Mouse (Mus musculus) adrenal gland, adult 2 months (tissue): ENCODE data around the gene Timm17a. TPM values are rescaled to one million over a fixed set of nuclear protein-coding genes. Genes with fewer than 3 reads are reported as not detected.

Source experiments
- DNase-seq: peaks from one replicate; pipeline ENCODE4 v3.0.0; 2021
- polyA plus RNA-seq: library from polyadenylated mRNA; depleted of rRNA; stranded (reverse); fragments of >200 nt; gene quantifications from 2 replicates; pipeline ENCODE4 v1.2.3, GENCODE M21; 2012; rRNA removed
- total RNA-seq, 2 experiments: library from RNA; stranded (reverse); gene quantifications; 2 replicates each; pipeline ENCODE4 v1.2.3; 2021

The Timm17a gene
- total and polyA plus RNA-seq, 3 experiments: 54.2 to 237 (median 174) TPM

DNA sequence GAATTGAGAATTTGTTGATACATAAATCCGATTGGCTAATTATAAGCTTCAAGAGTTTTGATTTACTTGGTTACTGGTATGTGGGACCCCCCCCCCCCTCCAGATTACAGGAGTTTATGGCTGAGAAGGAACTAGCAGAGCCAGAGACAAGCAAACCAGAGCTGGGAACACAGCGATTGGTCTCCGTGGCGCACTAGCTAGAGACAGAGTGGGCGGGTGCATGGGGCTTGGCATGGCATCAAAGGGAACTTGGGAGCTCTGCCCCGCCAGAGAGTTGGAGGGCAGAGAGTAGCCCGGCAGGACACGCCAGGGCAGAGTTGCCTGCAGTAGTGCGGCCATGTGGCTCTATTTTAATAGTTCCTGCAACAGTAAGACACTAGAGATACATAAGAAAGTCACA lies 32.9 kb downstream of the Timm17a start:
- DNase-seq: peak; percentile 91

- no peak for DNase-seq
These were observed 42.2 kb downstream of the Timm17a start for GRCm38 (mm10) chr1:135271371-135271770.

DNA sequence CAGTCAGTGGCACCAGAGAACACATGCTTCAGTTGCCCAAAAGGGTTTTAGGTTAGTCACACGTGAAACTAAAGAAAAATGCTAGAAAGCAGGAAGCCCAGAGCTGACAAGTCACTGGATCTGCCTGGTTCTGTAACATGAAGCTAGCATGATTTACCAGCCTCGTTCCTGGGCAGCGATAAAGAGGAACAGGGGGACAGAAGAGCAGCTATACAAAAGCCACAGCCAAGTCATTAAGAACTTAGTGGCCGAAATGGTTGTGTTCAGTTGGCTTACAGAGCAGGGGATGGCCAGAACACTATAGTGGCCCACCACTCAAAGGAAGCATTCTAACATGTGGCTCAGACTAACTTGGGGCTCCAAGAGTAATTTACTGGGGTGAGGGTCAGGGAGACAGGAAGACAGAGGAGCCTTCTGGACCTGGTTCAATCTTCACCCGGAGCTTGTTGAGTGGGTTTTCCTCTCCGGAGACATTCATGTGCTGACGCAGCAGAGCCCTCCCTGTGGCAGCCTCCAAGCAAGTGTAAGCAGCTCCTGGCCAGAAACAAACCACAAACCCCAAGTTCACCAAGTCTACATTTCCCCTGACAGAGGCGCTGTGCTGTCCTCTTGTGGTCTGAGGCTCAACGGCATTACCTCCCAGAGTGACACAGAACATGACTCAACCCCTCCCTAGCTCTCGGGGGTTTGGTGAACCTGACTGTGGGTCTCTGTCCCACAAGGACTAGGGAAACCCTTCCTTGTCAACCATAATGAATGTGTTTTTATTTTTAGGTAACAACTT lies 45.7 kb downstream of the Timm17a start:
- no peak for DNase-seq

- DNase-seq: peak; percentile 67
These were observed 47.7 kb downstream of the Timm17a start for GRCm38 (mm10) chr1:135265834-135266233.

DNA sequence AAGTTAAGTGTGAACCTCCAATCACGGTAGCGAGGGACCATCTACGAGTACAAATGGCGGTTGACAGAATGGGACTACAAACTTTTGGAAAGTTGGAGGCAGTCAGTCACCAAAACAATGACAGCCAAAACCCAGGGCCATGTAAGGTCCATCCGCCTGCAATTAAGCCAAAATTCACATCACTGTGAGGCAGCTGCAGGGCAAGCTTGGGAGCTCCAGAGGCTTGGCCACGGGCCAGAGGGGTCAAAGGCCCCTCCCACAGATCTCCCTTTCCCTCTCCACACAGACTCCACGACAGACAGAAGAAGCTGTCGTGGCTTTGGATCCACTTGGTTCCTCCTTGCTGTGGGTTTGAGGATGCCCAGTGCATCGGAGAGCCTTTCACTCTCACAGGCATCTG lies 50.3 kb downstream of the Timm17a start:
- no peak for DNase-seq

- no peak for DNase-seq
These were observed 51.2 kb downstream of the Timm17a start for GRCm38 (mm10) chr1:135262329-135262728.

DNA sequence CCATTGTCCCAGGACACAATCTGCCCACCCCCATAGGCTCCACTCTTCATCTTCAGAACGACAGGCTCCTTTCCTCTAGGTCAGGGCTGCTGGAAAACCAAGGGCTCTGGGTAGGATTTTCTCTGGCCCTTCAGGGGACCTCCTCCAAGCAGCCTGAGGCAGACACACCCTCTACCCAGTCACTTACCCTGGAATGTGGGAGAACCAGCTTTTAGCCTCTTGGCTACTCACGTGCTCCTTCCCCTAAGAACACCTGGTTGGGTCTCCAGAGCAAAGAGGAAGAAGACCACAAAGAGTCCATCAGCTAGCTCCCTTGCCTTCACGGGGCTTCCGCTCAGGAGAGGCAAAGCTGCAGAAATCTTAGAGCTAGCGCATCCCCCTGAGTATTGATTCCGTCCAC lies 52.6 kb downstream of the Timm17a start:
- no peak for DNase-seq

DNA sequence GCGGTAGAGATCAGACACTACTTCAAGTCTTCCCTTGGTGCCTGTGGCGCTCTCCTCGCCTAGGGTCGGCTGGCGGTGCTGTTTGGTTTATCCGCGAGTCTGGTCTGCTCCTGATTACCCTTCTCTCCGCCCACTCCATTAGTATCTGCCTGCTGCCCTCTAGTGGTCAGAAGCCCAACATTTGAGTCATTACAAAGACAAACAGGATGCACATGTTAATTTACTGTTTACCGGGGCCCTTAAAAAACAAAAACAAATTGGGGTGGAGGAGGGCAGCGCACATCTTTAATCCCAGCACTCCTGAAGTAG lies 54.5 kb downstream of the Timm17a start:
- peak; percentile 79 for DNase-seq

DNA sequence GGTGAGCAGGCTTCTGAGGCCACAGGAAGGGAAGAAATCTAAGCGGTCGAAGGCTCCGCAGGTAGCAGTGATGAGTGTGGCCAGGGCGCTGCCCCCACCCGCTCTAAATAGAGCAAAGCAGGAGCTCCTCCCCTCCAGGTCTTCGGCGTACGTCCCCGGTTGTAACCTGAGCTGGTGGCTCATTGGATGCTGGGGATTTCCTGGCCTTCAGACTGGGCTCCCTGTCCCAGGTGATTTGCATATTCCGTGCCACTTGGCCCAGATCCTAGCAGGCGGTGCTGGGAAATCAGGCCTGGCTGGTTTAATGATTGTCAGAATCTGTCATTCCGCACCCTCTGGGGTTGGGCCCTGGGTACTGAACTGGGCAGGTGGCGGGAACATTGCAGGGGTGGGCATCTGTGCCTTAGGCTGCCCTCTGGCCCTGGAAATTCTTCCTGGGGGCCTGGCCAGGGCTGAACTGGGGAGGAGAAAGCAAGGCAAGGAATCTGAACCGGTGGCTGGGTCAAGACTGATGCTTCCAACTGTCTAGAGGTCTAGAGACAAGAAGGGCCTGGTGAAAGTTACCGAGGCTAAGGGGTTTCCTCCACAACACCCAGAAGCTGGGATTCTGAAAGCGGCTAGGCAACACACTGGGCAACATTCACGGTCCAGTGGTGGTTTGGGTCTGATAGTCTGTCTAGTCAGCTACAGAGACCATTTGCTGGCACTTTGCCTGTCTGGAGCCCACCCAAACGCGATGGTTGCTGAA lies 55.0 kb downstream of the Timm17a start, which contains the start of gene Elf3:
Elf3 (minus strand) TSS at position 189 of the 748 bp plus-strand sequence.
- peak; percentile 52 for DNase-seq

DNA sequence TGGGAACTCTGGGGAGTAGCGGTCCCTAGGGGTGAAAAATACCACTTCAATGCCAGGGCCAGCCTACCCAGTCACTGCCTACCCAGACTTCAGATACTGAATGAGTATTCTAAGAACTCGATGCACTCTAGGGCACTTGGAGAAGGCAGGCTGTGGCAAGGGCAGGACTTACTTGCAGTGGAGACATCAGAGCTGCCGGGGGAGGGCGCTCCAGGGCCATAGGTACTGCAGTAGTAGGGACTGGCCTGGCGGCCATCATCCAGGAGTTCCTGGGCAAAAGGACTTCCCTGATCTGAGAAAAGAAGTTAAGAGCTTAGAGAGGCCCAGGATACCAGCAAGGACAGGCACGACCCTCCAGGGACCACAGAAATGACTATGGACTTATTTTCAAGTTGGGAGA lies 57.3 kb downstream of the Timm17a start:
- no peak for DNase-seq

DNA sequence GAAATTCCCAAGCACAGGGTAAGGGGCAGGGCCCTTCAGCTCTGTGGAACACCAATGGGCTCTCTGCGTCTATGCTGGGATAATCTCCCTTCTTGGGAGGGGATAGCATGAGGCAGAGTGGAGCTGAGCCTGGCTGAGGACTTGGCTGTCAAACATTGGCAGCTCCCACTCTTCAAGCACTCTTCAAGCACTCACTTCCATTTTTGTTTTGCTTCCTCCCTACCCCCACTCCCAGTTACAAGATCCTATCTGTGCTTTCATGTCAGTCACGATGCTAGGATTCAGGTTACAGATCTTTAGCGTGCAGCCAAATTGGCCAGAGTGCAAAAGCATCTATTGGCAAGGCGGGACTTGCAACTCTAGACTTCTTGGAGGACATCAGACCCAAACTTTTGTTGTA lies 60.7 kb downstream of the Timm17a start:
- no peak for DNase-seq

DNA sequence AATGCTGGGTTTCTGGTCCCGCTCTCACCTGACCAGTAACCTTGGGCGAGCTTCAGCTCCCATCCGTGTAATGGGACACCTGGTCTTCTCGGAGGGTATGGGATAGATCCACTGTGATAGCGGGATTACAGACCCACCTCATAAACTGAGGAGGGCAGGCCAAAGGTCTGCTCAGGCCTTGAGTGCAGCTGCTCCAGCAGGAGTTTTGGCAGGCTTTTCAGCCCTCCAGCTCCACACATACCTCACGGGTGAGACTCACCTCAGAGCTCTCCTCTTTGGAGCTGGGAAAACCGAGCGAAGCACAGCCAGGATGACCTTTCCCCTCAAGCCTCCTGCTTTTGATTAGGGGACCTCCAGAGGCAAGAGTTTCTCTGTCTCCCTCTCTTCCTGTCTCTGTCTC lies 62.2 kb downstream of the Timm17a start:
- DNase-seq: no peak

GRCm38 (mm10) chr1:135250706-135251105 lies 62.9 kb downstream of the Timm17a start:
- DNase-seq: no peak

DNA sequence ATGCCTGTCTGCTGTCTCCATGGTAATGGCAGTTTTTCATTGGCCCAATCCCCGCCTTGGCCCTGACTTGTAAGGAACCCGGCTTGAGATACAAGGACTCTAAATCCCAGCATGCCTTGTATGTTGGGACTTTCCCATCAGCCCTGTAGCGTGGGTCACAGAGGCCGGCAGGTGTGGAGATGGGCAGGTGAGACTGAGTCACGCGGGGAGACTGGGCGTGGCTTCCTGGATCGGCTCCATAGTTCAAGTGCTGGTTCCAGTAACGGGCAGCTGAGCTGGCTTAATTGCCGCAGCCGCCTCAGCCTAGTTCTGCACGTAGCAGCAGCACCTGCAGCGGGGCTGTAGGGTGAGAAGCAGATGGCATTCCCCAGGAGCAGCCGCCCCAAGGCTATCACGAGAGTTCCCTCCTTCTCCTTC lies 65.1 kb downstream of the Timm17a start:
- peak; percentile 23 for DNase-seq

Other genes starting within 250 kb of the Timm17a start
- gene Lgr6, start 208.5 kb downstream of the Timm17a start, total RNA-seq: 1 to 10 TPM; 2.0 to 3.6 TPM
- 1.1 and 1.8 TPM in 2 replicates for gene Lgr6, start 208.5 kb downstream of the Timm17a start, polyA plus RNA-seq
- gene Ptpn7, start 181.1 kb downstream of the Timm17a start, total RNA-seq: 1 to 10 TPM; 1.6 to 1.8 TPM
- 2.6 and 2.7 TPM in 2 replicates for gene Ptpn7, start 181.1 kb downstream of the Timm17a start, polyA plus RNA-seq
- gene Arl8a, start 167.0 kb downstream of the Timm17a start, total RNA-seq: 10 to 100 TPM; 59.4 to 62.2 TPM
- 41.5 and 43.2 TPM in 2 replicates for gene Arl8a, start 167.0 kb downstream of the Timm17a start, polyA plus RNA-seq
- gene Gpr37l1, start 146.1 kb downstream of the Timm17a start, total RNA-seq: 1 to 10 TPM in 1 of 2 experiments, under 1 TPM in 1; 0.61 to 2.2 TPM
- 2.3 and 3.0 TPM in 2 replicates for gene Gpr37l1, start 146.1 kb downstream of the Timm17a start, polyA plus RNA-seq
- gene Elf3, start 55.2 kb downstream of the Timm17a start, total RNA-seq: under 1 TPM in 1 of 2 experiments, not detected in 1; 0.38 TPM
- gene Elf3, start 55.2 kb downstream of the Timm17a start, polyA plus RNA-seq: 0.10 and 0.46 TPM in 2 replicates
- 10 to 100 TPM; 50.5 to 60.8 TPM for gene Rnpep, start 29.7 kb downstream of the Timm17a start, total RNA-seq
- 41.1 and 41.6 TPM in 2 replicates for gene Rnpep, start 29.7 kb downstream of the Timm17a start, polyA plus RNA-seq
- 1 to 10 TPM; 2.1 to 2.6 TPM for gene Lmod1, start 11.0 kb upstream of the Timm17a start, total RNA-seq
- gene Lmod1, start 11.0 kb upstream of the Timm17a start, polyA plus RNA-seq: 0.77 and 1.1 TPM in 2 replicates
- gene Shisa4, start 61.5 kb upstream of the Timm17a start, total RNA-seq: 10 to 100 TPM in 1 of 2 experiments, 1 to 10 TPM in 1; 9.6 to 11.7 TPM
- gene Shisa4, start 61.5 kb upstream of the Timm17a start, polyA plus RNA-seq: 29.3 and 47.0 TPM in 2 replicates
- 10 to 100 TPM; 58.6 to 77.5 TPM for gene Ipo9, start 116.7 kb upstream of the Timm17a start, total RNA-seq
- 76.6 and 80.7 TPM in 2 replicates for gene Ipo9, start 116.7 kb upstream of the Timm17a start, polyA plus RNA-seq